Mouse (Mus musculus) MEL (cell line): ENCODE data around the gene Krt1.

ENCODE experiments used
- GATA1 ChIP-seq: IDR thresholded peaks from 2 replicates; pipeline ENCODE4 v1.6.1; 2011; ENCODE audit warnings: low read depth, low read length, improper control_type of control experiment
- RCOR1 ChIP-seq: IDR thresholded peaks from 2 replicates; pipeline ENCODE4 v1.6.1; 2012; ENCODE audit warnings: low read depth, mild to moderate bottlenecking, inconsistent platforms, low read length, improper control_type of control experiment
- SMC3 ChIP-seq: IDR thresholded peaks from 2 replicates; pipeline ENCODE4 v1.6.1; 2011; ENCODE audit warnings: low read depth, low read length, improper control_type of control experiment
- TCF12 ChIP-seq: IDR thresholded peaks from 2 replicates; pipeline ENCODE4 v1.6.1; 2014; ENCODE audit warnings: low read depth, mild to moderate bottlenecking, inconsistent platforms, low read length, improper control_type of control experiment, moderate library complexity
- UBTF ChIP-seq: IDR thresholded peaks from 2 replicates; pipeline ENCODE4 v1.6.1; 2012; ENCODE audit warnings: low read depth, mild to moderate bottlenecking, inconsistent platforms, low read length, improper control_type of control experiment, moderate library complexity, borderline replicate concordance; ENCODE audit not compliant: insufficient read depth
- ZC3H11A ChIP-seq: IDR thresholded peaks from 2 replicates; pipeline ENCODE4 v1.6.1; 2012; ENCODE audit warnings: low read depth, mild to moderate bottlenecking, inconsistent platforms, low read length, improper control_type of control experiment

- TF ChIP-seq ZC3H11A (no peak), SMC3 (no peak), UBTF (no peak), RCOR1 (no peak), TCF12 (no peak), GATA1 (no peak)
Observed at GRCm38 (mm10) chr15:101856696-101857095, 6.1 kb upstream of the Krt1 start.
